Mouse (Mus musculus): ENCODE results near the gene Slc27a3.

- TF ChIP-seq CTCF (IDR thresholded peaks at IDR 0.05) (no peak), POLR2A (IDR thresholded peaks at IDR 0.05; ENCODE audit: insufficient read depth, low read depth, low read length) (no peak)
Observed at GRCm38 (mm10) chr3:90392661-90393060, 2.9 kb upstream of the Slc27a3 start.
